Comparison of ENCODE assay signal across 8 mouse cellular contexts in the genomic region with DNA sequence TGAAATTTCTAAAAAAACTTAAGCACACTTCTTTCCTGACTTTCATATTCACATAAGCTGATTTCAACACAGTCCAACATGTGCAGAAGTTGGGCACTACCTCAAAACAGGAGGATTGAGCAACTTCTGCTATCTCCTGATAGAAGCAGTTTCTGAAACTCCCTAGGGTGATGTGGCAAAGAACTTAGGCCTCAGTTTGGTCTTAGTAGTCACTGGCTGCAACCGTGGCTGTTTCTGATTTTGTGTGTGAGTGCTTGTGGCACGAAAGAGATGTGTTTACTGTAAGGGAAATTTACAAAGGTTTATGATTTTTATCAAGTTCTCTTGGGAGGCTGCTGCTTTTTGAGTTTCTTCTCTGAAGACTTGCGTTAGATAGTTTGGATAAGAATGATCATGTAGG. TPM values are rescaled to one million over a fixed set of nuclear protein-coding genes. Genes with fewer than 3 reads are reported as not detected.
DNase-seq lines count a peak whose midpoint lies in the region; ATAC-seq lines count a peak whose summit lies in the region.

No protein-coding gene starts in this region.

- peak; percentile 57 for ATAC-seq in common myeloid progenitor, adult 5-6 weeks (replicated peaks; ENCODE audit: low read depth, poor library complexity, severe bottlenecking)
- no peak for ATAC-seq in heart, embryonic 12.5 days (ENCODE audit: insufficient number of reproducible peaks, low FRiP score)
- no peak for ATAC-seq in stomach, embryonic 16.5 days (ENCODE audit: insufficient read depth, low FRiP score)

- no peaks in the 10 kb centered on the region for H3K27me3 ChIP-seq in heart, embryonic 12.5 days (replicated peaks)
- no peaks in the 10 kb centered on the region for H3K27me3 ChIP-seq in limb, embryonic 10.5 days (ENCODE audit: low read depth, poor library complexity, severe bottlenecking)
- no peaks in the 10 kb centered on the region for H3K27me3 ChIP-seq in midbrain, embryonic 10.5 days (ENCODE audit: low read depth, poor library complexity, severe bottlenecking)
- no peaks in the 10 kb centered on the region for H3K27me3 ChIP-seq in stomach, embryonic 16.5 days (ENCODE audit: control insufficient read depth, insufficient read depth, low read length)

- H3K4me3 ChIP-seq in heart, embryonic 12.5 days, result peak overlapping the region; percentile 85
- peak overlapping the region; percentile 88 for H3K4me3 ChIP-seq in limb, embryonic 10.5 days
- H3K4me3 ChIP-seq in midbrain, embryonic 10.5 days, result peak overlapping the region; percentile 78
- H3K4me3 ChIP-seq in stomach, embryonic 16.5 days (replicated peaks; ENCODE audit: low read length), result peak overlapping the region; percentile 89

- WGBS in heart, embryonic 12.5 days, result 8% methylated on average over 3 of the region's 3 CpGs
- WGBS in limb, embryonic 10.5 days, result 22% methylated on average over 3 of the region's 3 CpGs
- 25% methylated on average over 3 of the region's 3 CpGs for WGBS in midbrain, embryonic 10.5 days
- 3% methylated on average over 3 of the region's 3 CpGs for WGBS in stomach, embryonic 16.5 days

- no peaks in the 10 kb centered on the region for H3K36me3 ChIP-seq in heart, embryonic 12.5 days
- peaks cover 6% of the 10 kb centered on the region; the same call in 1 of the 2 replicates for H3K36me3 ChIP-seq in limb, embryonic 10.5 days
- H3K36me3 ChIP-seq in midbrain, embryonic 10.5 days, result no peaks in the 10 kb centered on the region
- H3K36me3 ChIP-seq in stomach, embryonic 16.5 days (ENCODE audit: control insufficient read depth, insufficient read depth, low read length), result no peaks in the 10 kb centered on the region

- peak overlapping the region; percentile 95 for H3K9ac ChIP-seq in heart, embryonic 12.5 days
- peak overlapping the region; percentile 98 for H3K9ac ChIP-seq in stomach, embryonic 16.5 days (ENCODE audit: low read length)

- H3K27ac ChIP-seq in heart, embryonic 12.5 days (ENCODE audit: poor library complexity, severe bottlenecking), result peak overlapping the region; percentile 93
- peak overlapping the region; percentile 97 for H3K27ac ChIP-seq in limb, embryonic 10.5 days
- H3K27ac ChIP-seq in midbrain, embryonic 10.5 days (replicated peaks), result peak overlapping the region; percentile 96
- peak overlapping the region; percentile 96 for H3K27ac ChIP-seq in stomach, embryonic 16.5 days (ENCODE audit: low read length)

- H3K9me3 ChIP-seq in heart, embryonic 12.5 days (replicated peaks), result no peaks in the 10 kb centered on the region
- no peaks in the 10 kb centered on the region for H3K9me3 ChIP-seq in limb, embryonic 10.5 days (replicated peaks)
- H3K9me3 ChIP-seq in midbrain, embryonic 10.5 days (replicated peaks), result no peaks in the 10 kb centered on the region
- H3K9me3 ChIP-seq in stomach, embryonic 16.5 days (replicated peaks; ENCODE audit: control insufficient read depth, low read length), result no peaks in the 10 kb centered on the region

- peak; percentile 5 for DNase-seq in ovary, postnatal 10 days (ENCODE audit: low spot score)
- DNase-seq in ovary, adult 18-20 months (ENCODE audit: low spot score), result no peak
- peak; percentile 35 for DNase-seq in limb, embryonic 10.5 days (ENCODE audit: low spot score)
- DNase-seq in midbrain, embryonic 10.5 days (ENCODE audit: low spot score), result no peak
- no peak for DNase-seq in frontal cortex, postnatal 25 days (ENCODE audit: low spot score in 2 of 2)

- H3K4me1 ChIP-seq in heart, embryonic 12.5 days (replicated peaks), result peaks cover 25% of the 10 kb centered on the region
- peaks cover 28% of the 10 kb centered on the region for H3K4me1 ChIP-seq in limb, embryonic 10.5 days
- H3K4me1 ChIP-seq in midbrain, embryonic 10.5 days, result peaks cover 32% of the 10 kb centered on the region
- peaks cover 12% of the 10 kb centered on the region for H3K4me1 ChIP-seq in stomach, embryonic 16.5 days (ENCODE audit: control insufficient read depth, insufficient read depth, low read length)

- H3K4me2 ChIP-seq in heart, embryonic 12.5 days, result peak overlapping the region; percentile 93
- peak overlapping the region; percentile 57 for H3K4me2 ChIP-seq in stomach, embryonic 16.5 days (ENCODE audit: low read depth, low read length)

RNA-seq across cellular contexts. Expression of gene Mia2, which starts 34.6 kb away (rescaled TPM):
- total RNA-seq in common myeloid progenitor, adult 5-6 weeks (2017), result 131 and 162 TPM in 2 replicates
- polyA plus RNA-seq in heart, embryonic 12.5 days (2016; fragmentation: Nextera tagmentation; extraction: Ambion mirVana), result 46.2 and 48.5 TPM in 2 replicates
- 48.6 and 56.4 TPM in 2 replicates for polyA plus RNA-seq in limb, embryonic 10.5 days (2016; fragmentation: Nextera tagmentation; extraction: Ambion mirVana)
- 39.2 and 40.4 TPM in 2 replicates for polyA plus RNA-seq in midbrain, embryonic 10.5 days (2016; fragmentation: Nextera tagmentation; extraction: Ambion mirVana)
- 76.4 and 79.6 TPM in 2 replicates for polyA plus RNA-seq in stomach, embryonic 16.5 days (2015; fragmentation: Nextera tagmentation; extraction: Ambion mirVana)

Comparison
In these comparisons a context has a peak if more than half of its experiments do, and no peak if none do; other contexts are left out.
1. DNase-seq: peak in ovary, postnatal 10 days (single experiment) and limb, embryonic 10.5 days (single experiment); none in ovary, adult 18-20 months (single experiment), midbrain, embryonic 10.5 days (single experiment) and frontal cortex, postnatal 25 days (0 of 2).
2. Peak in every context shown above with its lines, with median percentiles within 50 percentile points of each other: H3K27ac ChIP-seq and H3K4me3 ChIP-seq.